Mouse (Mus musculus) frontal cortex, postnatal 36 days (tissue): ENCODE data around the gene Plb1.

Source experiments
- DNase-seq, 2 experiments: peaks; one replicate each; pipeline ENCODE4 v3.0.0; 2022; ENCODE audit warnings: low spot score in 2 of 2

Gene Plb1

DNA sequence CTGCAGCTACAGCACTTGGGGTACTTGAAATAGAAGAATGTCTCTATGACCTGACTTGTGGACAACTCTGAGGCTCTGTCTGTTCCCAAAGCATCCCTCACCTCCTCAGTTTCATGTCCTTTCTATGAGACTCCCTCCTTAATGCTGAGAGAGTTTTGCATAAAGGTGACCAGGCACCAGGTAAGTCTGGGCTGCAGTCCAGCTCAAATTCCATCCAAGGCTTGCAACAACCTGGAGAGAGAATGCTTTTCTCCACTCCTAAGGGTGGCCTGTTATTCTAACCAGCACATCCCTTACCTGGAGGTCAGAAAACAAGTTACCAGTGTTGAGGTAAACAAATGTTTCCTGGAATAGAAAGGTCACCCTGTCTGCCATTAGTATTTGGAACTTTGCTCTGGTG, 159.8 kb downstream of the Plb1 start:
- no peak for DNase-seq

DNA sequence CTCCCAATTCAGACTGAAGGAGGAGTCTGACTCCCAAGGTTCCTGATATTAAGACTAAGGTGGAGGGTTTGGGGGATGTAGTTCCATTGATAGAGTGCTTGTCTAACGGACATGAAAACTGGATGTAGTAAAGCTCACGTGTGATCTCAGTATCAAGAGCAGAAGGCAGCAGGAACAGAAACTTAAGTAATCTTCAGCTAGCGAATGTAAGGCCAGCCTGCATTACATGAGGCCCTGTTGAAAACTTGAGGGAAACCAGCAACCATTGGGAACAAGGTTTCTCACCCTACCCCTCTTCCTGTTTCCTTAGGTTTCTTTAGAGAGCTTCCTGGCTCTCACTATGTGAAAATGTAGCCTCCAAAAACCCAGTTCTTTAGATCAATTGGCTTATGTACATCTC, 162.1 kb downstream of the Plb1 start:
- no peak for DNase-seq

DNA sequence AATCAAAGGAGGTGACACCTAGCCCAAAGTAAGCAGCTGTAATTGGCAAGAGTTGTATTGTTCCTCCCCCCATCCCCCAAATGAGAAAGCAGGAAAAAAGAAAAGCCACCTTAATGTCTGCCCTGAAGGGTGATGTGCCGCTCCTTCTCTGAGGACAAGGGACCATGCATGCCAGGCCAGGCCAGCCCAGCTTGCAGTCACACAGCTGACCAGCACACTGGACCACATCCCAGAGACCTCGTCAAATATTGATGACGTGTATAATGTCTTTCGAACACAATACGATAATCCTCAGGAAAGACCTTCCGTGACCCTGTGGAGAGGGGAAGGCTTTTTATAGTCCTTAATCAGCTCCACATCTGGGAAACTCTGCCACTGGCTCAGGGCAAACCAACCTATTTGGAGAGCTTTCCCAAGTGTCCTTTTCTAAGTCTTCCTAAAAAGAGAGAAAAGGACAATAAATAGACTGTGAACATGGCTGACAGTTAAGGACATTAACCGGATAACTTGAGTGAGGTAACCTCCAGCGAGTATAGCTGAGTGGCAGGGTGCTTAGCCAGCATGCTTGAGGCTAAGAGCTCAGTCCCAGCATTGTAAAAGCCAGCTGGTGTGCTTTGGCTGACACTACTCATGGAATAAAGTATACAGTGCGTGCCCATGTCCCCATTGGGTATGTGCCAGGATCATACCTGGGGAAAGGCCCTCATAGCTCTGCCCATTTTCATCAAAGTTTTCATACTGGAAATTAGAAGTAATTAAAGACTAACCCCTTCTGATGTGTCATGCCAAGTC, 162.8 kb downstream of the Plb1 start:
- DNase-seq, result no peak

- no peak for DNase-seq
These were observed 165.2 kb downstream of the Plb1 start for GRCm38 (mm10) chr5:32397719-32398118.

GRCm38 (mm10) chr5:32400926-32401325, 168.4 kb downstream of the Plb1 start:
- no peak for DNase-seq

DNA sequence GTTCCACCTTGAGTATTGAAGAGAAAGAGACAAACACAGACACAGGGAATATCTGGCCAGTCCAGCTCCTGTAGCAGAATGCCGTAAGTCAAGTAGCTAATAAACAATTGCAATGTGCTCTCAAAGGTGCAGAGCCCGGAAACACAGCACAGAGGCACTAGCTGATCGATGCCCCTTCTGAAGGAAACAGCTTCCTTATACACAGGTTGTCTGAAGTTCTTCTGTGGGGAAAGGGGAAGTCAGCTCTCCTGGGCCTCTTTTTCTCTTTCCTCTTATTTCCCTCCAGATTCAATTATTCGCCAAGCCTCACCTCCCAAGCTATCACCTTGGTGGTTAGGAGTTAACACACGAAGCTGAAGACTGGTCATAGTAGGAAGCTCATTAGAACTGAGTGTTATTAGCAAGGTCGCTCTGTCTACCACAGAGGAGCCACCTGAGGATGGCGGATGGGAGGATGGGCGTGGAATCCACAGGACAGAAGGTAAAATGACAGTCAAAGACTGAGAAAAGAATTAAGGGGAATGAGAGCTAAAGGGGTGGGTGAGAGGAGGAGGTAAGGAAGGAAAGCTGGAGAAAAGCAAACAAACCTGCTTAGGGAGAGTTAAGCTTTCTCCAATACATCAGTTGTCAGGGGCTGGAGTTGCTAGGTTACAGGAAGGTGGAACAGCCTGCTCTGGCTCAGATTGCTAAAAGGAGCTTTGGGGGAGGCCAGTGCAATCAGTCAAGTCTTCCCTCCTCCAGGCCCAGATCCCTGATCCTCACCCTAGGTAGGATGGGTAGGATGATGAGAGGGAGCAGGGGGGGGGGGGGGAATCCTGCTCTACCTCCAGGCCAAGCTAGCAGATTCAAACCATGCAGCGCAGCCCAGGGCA, 170.8 kb downstream of the Plb1 start:
- DNase-seq, result peak in 1 of 2 experiments; percentile 23

- no peak for DNase-seq
These were observed 172.8 kb downstream of the Plb1 start for GRCm38 (mm10) chr5:32405199-32405855.

DNA sequence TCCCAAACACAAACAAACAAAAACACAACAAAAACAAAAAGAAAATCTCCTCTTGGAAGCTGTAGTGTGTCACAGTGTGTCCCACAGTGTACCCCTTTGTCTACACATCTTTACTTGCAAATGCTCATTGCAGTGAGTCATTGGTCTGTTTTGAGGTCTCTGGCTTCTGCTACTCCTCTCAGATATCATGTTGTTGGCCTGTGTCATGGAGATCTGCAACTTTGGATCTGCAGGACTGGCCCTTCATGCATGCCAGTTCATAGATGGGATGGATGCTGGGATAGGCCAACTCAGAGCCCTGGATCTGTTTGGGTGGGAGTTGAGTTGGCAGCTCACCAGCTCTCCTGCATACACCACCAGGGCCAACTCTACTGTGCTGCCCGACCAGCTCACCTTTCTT, 176.3 kb downstream of the Plb1 start:
- no peak for DNase-seq

GRCm38 (mm10) chr5:32409747-32410146, 177.2 kb downstream of the Plb1 start:
- no peak for DNase-seq

DNA sequence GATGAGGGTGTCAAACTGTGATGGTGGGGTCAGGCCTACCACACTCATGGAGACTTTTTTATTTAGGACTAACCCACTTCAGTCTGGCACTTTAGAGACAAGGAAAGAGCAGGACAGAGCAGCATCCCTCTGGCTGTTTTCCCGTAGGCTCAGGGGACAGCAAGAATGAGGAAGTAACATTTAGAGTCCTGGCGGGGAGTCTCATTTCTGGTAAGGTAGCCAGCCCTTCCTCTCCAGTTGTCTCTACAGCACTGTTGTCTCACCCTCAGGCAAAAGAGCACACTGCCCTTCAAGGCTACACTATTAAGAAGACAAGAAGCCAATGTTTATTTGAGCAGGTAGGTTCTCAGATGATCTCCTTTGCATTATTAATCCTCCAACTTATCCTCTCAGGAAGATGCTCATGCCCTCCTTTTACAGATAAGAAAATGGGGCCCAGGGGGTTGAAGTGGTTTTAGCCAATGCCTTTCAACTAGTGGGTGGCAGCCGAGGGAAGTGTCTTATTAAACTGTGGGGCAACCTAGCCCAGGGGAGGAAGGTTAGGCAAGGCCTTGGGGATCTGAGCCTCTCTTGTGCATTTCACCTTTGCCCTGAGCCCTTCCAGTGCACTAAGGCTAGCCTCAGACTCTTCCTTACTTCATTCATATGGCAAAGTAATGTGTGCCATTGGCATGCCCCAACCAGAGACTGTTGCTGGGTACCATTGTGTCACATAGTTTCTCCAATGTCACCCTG, 178.6 kb downstream of the Plb1 start:
- DNase-seq, result no peak

DNA sequence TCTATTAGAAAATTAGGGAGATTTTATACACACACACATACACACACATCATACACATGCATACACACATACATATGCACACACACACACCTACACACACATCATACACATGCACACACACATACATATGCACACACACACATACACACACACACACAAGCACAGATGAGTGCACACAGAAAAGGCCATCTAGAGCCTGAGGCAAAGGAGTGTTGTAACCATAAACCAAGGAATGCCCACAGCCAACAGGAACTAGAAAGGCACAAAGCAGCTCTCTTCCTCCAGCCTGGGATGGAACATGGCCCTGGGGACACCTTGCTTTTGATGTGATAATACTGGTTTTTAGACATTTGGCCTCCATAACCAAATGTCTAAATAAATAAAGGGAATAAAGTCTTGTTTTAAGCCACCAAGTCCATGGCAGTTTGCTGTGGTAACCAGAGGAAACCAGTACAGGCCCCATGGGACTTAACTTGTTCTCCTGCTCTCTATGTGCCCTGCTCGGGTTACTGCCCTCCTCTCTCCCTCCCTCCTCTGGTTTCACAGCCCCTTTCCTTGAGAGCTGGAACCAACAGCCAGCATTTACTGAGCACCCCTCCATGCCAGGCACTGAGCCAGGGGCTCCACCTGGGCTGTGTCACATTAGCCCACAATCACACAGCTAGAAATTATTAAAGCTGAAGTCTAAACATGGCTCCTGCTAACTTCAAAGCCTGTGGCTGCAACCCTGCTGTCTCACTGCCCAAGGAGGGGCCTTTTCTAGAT, 179.9 kb downstream of the Plb1 start:
- no peak for DNase-seq

DNA sequence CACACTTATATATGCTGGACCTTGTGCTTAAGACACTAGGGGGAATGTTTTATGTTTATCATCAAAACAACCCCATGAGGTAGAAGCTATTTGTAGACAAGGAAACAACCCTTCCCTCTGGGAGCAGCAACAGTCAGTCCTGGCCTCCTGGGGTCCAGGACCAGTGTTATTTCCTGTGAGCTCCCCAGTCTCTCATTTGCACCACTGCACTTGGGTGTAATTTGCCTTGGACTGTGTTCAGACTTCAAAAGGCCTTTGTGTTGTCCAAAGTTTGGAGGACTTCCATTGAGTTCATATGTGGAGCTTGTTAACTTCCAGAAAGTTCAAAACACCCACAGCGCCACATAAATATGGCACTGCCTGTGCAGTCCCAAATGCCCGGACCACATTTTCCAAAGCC, 180.6 kb downstream of the Plb1 start:
- no peak for DNase-seq

DNA sequence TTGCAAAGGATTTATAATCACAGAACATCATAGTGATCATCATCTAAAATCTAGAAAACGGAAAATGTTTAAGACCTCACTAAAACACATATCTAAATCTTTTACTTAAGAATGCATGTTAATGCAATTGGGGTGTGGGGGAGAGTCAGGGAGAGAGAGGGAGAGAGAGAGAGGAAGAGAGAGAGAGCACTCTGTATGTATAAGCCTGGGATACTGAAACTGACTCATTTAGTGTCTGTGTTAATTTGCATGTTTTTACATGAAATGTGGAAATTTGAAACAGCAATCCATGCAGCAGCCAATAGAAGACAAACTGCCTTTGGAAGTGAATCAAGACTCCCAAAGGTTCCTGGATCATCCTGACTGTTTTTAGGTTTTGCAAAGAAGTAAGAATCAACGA, 181.1 kb downstream of the Plb1 start:
- DNase-seq, result no peak

GRCm38 (mm10) chr5:32414461-32414985, 182.0 kb downstream of the Plb1 start:
- DNase-seq, result peak; percentile 19 to 23

- no peak for DNase-seq
These were observed 183.0 kb downstream of the Plb1 start for GRCm38 (mm10) chr5:32415554-32415953.
